Comparison of ENCODE assay signal across 26 mouse cellular contexts in genomic region chr11:34888374-34889136, GRCm38 (mm10). TPM values are rescaled to one million over a fixed set of nuclear protein-coding genes. Genes with fewer than 3 reads are reported as not detected.
A peak's percentile ranks its signal among the peaks of the same experiment; 100 is the strongest.
DNase-seq lines count a peak whose midpoint lies in the region; ATAC-seq and TF ChIP-seq lines count a peak whose summit lies in the region.
"Had no signal": no experiment of that assay in that cellular context is flagged by ENCODE, and none has a peak within 500 bp of the region (broad histone marks: within the 10 kb centered on the region; RNA-seq: fewer than 3 reads in every experiment).

No protein-coding gene starts in this region.

- H3K9me3 ChIP-seq in forebrain, embryonic 15.5 days = no peaks in the 10 kb centered on the region
- no peaks in the 10 kb centered on the region for H3K9me3 ChIP-seq in forebrain, embryonic 10.5 days
- H3K9me3 ChIP-seq in lung, embryonic 14.5 days (ENCODE audit: low read depth, low read length) = no peaks in the 10 kb centered on the region
- H3K9me3 ChIP-seq in midbrain, embryonic 13.5 days = no peaks in the 10 kb centered on the region
- H3K9me3 ChIP-seq: embryonic facial prominence, embryonic 12.5 days; embryonic facial prominence, embryonic 15.5 days; forebrain, embryonic 12.5 days; hindbrain, embryonic 12.5 days; hindbrain, embryonic 15.5 days had no signal

- ATAC-seq in forebrain, embryonic 15.5 days (replicated peaks) = no peak
- no peak for ATAC-seq in lung, embryonic 14.5 days (ENCODE audit: insufficient read depth)
- ATAC-seq in midbrain, embryonic 13.5 days = no peak
- ATAC-seq: intestine, postnatal 0 days; Patski had no signal

- no peak overlapping the region for H3K4me2 ChIP-seq in forebrain, embryonic 15.5 days (replicated peaks)
- H3K4me2 ChIP-seq in lung, embryonic 14.5 days = no peak overlapping the region
- no peak overlapping the region for H3K4me2 ChIP-seq in midbrain, embryonic 13.5 days (replicated peaks)
- H3K4me2 ChIP-seq: embryonic facial prominence, embryonic 12.5 days; embryonic facial prominence, embryonic 15.5 days; forebrain, embryonic 12.5 days; heart, embryonic 11.5 days; hindbrain, embryonic 12.5 days; hindbrain, embryonic 15.5 days had no signal

- intact Hi-C loops in gastrocnemius, postnatal 14 days (cut with DNase I; ENCODE audit: low total_unique reads) = no loop called here

- no peaks in the 10 kb centered on the region for H3K27me3 ChIP-seq in forebrain, embryonic 15.5 days
- H3K27me3 ChIP-seq in forebrain, embryonic 10.5 days (ENCODE audit: poor library complexity, severe bottlenecking) = no peaks in the 10 kb centered on the region
- H3K27me3 ChIP-seq in lung, embryonic 14.5 days (ENCODE audit: insufficient read depth, low read length) = no peaks in the 10 kb centered on the region
- H3K27me3 ChIP-seq in midbrain, embryonic 13.5 days = no peaks in the 10 kb centered on the region
- H3K27me3 ChIP-seq: embryonic facial prominence, embryonic 12.5 days; embryonic facial prominence, embryonic 15.5 days; forebrain, embryonic 12.5 days; hindbrain, embryonic 12.5 days; hindbrain, embryonic 15.5 days; Patski had no signal

- 55% methylated on average over 7 of the region's 7 CpGs for WGBS in forebrain, embryonic 15.5 days
- WGBS in forebrain, embryonic 10.5 days = 84% methylated on average over 7 of the region's 7 CpGs
- 76% methylated on average over 7 of the region's 7 CpGs for WGBS in lung, embryonic 14.5 days
- WGBS in midbrain, embryonic 13.5 days = 85% methylated on average over 7 of the region's 7 CpGs

- DNase-seq in forebrain, embryonic 10.5 days (ENCODE audit: extremely low spot score, low spot score) = no peak
- DNase-seq in lung, embryonic 14.5 days = peak; percentile 26
- DNase-seq in lung, postnatal 25 days (ENCODE audit: low spot score) = no peak
- peak; percentile 34 for DNase-seq in brain, adult 2 months (ENCODE audit: low read depth, low spot score)
- DNase-seq in telencephalon, adult 2 months (ENCODE audit: low read depth, low spot score) = peak; percentile 46
- no peak for DNase-seq in gastrocnemius, postnatal 14 days
- DNase-seq: adrenal gland, postnatal 14 days; cerebellum, adult 11 months; cerebellum, adult 2 months; cerebellum, adult 9-11 months; cerebellum, postnatal 25 days; gastrocnemius, adult 2 months; gastrocnemius, postnatal 25 days; heart, adult 2 months; kidney, adult 2 months had no signal

- H3K36me3 ChIP-seq in forebrain, embryonic 15.5 days = no peaks in the 10 kb centered on the region
- H3K36me3 ChIP-seq in forebrain, embryonic 10.5 days (replicated peaks) = no peaks in the 10 kb centered on the region
- H3K36me3 ChIP-seq in lung, embryonic 14.5 days (ENCODE audit: insufficient read depth) = no peaks in the 10 kb centered on the region
- no peaks in the 10 kb centered on the region for H3K36me3 ChIP-seq in midbrain, embryonic 13.5 days
- H3K36me3 ChIP-seq: embryonic facial prominence, embryonic 12.5 days; embryonic facial prominence, embryonic 15.5 days; forebrain, embryonic 12.5 days; G1E; hindbrain, embryonic 12.5 days; hindbrain, embryonic 15.5 days had no signal

- TF ChIP-seq CTCF in lung, embryonic 14.5 days (IDR thresholded peaks at IDR 0.05; ENCODE audit: low read depth) = no peak

- no peak overlapping the region for H3K4me3 ChIP-seq in forebrain, embryonic 15.5 days
- no peak overlapping the region for H3K4me3 ChIP-seq in forebrain, embryonic 10.5 days
- H3K4me3 ChIP-seq in lung, embryonic 14.5 days (ENCODE audit: low read depth, low read length) = no peak overlapping the region
- no peak overlapping the region for H3K4me3 ChIP-seq in midbrain, embryonic 13.5 days (replicated peaks)
- H3K4me3 ChIP-seq: embryonic facial prominence, embryonic 12.5 days; embryonic facial prominence, embryonic 15.5 days; forebrain, embryonic 12.5 days; gastrocnemius, adult 2 months; heart, adult 2 months; hindbrain, embryonic 12.5 days; hindbrain, embryonic 15.5 days had no signal

- H3K4me1 ChIP-seq in forebrain, embryonic 15.5 days = peaks cover 5% of the 10 kb centered on the region; the same call in 1 of the 2 replicates
- no peaks in the 10 kb centered on the region for H3K4me1 ChIP-seq in forebrain, embryonic 10.5 days
- no peaks in the 10 kb centered on the region for H3K4me1 ChIP-seq in lung, embryonic 14.5 days (ENCODE audit: insufficient read depth)
- H3K4me1 ChIP-seq in midbrain, embryonic 13.5 days (replicated peaks) = no peaks in the 10 kb centered on the region
- H3K4me1 ChIP-seq: embryonic facial prominence, embryonic 12.5 days; embryonic facial prominence, embryonic 15.5 days; forebrain, embryonic 12.5 days; hindbrain, embryonic 12.5 days; hindbrain, embryonic 15.5 days had no signal

- H3K9ac ChIP-seq in forebrain, embryonic 15.5 days (replicated peaks) = no peak overlapping the region
- H3K9ac ChIP-seq in lung, embryonic 14.5 days = no peak overlapping the region
- H3K9ac ChIP-seq in midbrain, embryonic 13.5 days (replicated peaks) = no peak overlapping the region
- H3K9ac ChIP-seq: embryonic facial prominence, embryonic 12.5 days; embryonic facial prominence, embryonic 15.5 days; forebrain, embryonic 12.5 days; hindbrain, embryonic 12.5 days; hindbrain, embryonic 15.5 days had no signal

- H3K27ac ChIP-seq in forebrain, embryonic 15.5 days (replicated peaks) = 0 out of 2 replicates have a peak overlapping the region, but pooled peaks have one; percentile 24
- H3K27ac ChIP-seq in forebrain, embryonic 10.5 days = no peak overlapping the region
- no peak overlapping the region for H3K27ac ChIP-seq in lung, embryonic 14.5 days (ENCODE audit: low read depth)
- no peak overlapping the region for H3K27ac ChIP-seq in midbrain, embryonic 13.5 days
- H3K27ac ChIP-seq: embryonic facial prominence, embryonic 12.5 days; embryonic facial prominence, embryonic 15.5 days; forebrain, embryonic 12.5 days; gastrocnemius, adult 2 months; heart, adult 2 months; hindbrain, embryonic 12.5 days; hindbrain, embryonic 15.5 days had no signal

RNA-seq across cellular contexts. Expression of gene Spdl1, which starts 55.1 kb away (rescaled TPM):
- 8.0 and 9.1 TPM in 2 replicates for polyA plus RNA-seq in forebrain, embryonic 15.5 days (2015; fragmentation: Nextera tagmentation; extraction: Ambion mirVana)
- 31.6 and 34.4 TPM in 2 replicates for polyA plus RNA-seq in forebrain, embryonic 10.5 days (2016; fragmentation: Nextera tagmentation; extraction: Ambion mirVana)
- 27.6 and 28.7 TPM in 2 replicates for polyA plus RNA-seq in lung, embryonic 14.5 days (2014; fragmentation: Nextera tagmentation; extraction: Ambion mirVana)
- 9.2 and 9.9 TPM in 2 replicates for polyA plus RNA-seq in midbrain, embryonic 13.5 days (2015; fragmentation: Nextera tagmentation; extraction: Ambion mirVana)
- total RNA-seq in gastrocnemius, postnatal 14 days (2021) = 1 to 10 TPM in 1 of 2 experiments, under 1 TPM in 1; 0.80 to 1.1 TPM

Comparison
In these comparisons a context has a peak if more than half of its experiments do, and no peak if none do; other contexts are left out.
1. DNase-seq: peak in lung, embryonic 14.5 days (single experiment), brain, adult 2 months (single experiment) and telencephalon, adult 2 months (single experiment); none in forebrain, embryonic 10.5 days (single experiment), lung, postnatal 25 days (single experiment) and gastrocnemius, postnatal 14 days (single experiment).